Mouse (Mus musculus) intestine, embryonic 16.5 days (tissue): ENCODE measurements at regions not wholly inside any gene's neighbourhood (a gene's known extent, or its start where the extent isn't known, plus 50 kb on each side); places are given as distances from the start of the nearest gene placed in this dataset.
"Not testable (repeated sequence)": the region's sequence is repeated elsewhere in the genome, so short reads cannot be mapped to it uniquely, and the experiment has no call there.

Experiments used
- ATAC-seq: fragments of 200-750 bp; cut with Nextera tagmentation; 2 replicates; pipeline ENCODE4 v1.8.0; 2017; ENCODE audit warnings: moderate TSS enrichment, moderate library complexity
- H3K27ac ChIP-seq: fragments of 300-500 bp; sonication (generic); 2 replicates; pipeline ENCODE4 v1.5.1; 2014; ENCODE audit warnings: mild to moderate bottlenecking, low read length
- H3K27me3 ChIP-seq: fragments of 300-500 bp; sonication (generic); replicated peaks from 2 replicates; pipeline ENCODE4 v1.6.1; 2014; ENCODE audit warnings: low read length, control low read depth, mixed read lengths; ENCODE audit not compliant: control insufficient read depth, insufficient read depth
- H3K36me3 ChIP-seq: fragments of 300-500 bp; sonication (generic); 2 replicates; pipeline ENCODE4 v1.6.1; 2014; ENCODE audit warnings: low read length, control low read depth; ENCODE audit not compliant: control insufficient read depth, insufficient read depth
- H3K4me1 ChIP-seq: fragments of 300-500 bp; sonication (generic); 2 replicates; pipeline ENCODE4 v1.6.1; 2014; ENCODE audit warnings: low read length, control low read depth, mixed read lengths; ENCODE audit not compliant: control insufficient read depth, insufficient read depth
- H3K4me2 ChIP-seq: fragments of 300-500 bp; sonication (generic); 2 replicates; pipeline ENCODE4 v1.6.1; 2014; ENCODE audit warnings: low read depth, low read length, control low read depth
- H3K4me3 ChIP-seq: fragments of 300-500 bp; sonication (generic); 2 replicates; pipeline ENCODE4 v1.5.1; 2014; ENCODE audit warnings: mild to moderate bottlenecking, low read length
- H3K9ac ChIP-seq: fragments of 300-500 bp; sonication (generic); 2 replicates; pipeline ENCODE4 v1.6.1; 2014; ENCODE audit warnings: low read depth, low read length
- H3K9me3 ChIP-seq: fragments of 300-500 bp; sonication (generic); 2 replicates; pipeline ENCODE4 v1.6.1; 2016; ENCODE audit warnings: low read length, control low read depth; ENCODE audit not compliant: control insufficient read depth
- WGBS: fragments of 180-500 bp; shearing (Covaris S2); extraction: QIAGEN DNeasy Blood & Tissue Kit; methylation state at CpG from one replicate; pipeline ENCODE4 v1.1.7; 2014; 5-methylcytosine and 5-hydroxymethylcytosine counted together

DNA sequence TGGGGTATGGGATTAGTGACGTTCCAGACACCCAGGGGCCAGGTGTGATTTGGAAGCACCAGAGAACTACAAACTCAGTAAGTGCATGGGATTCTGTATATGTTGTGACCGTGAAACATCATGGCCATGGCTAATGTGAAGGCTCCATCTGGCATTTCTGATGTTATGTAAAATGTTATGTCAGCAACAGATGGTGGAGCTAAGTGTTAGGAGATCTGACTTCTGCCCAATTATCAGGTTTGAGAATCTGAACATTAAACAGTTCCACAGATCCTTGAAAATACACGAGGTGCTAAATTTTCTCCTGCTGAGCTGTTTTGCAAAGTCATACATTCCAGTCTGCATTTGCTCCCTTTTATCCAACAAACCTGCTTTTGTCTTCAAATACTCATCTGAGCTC lies 223.6 kb upstream of the Egfl6 start:
- no peak for ATAC-seq
- Histone ChIP-seq H3K36me3 (no peaks in the 10 kb centered on the region), H3K9ac (no peak overlapping the region), H3K4me3 (no peak overlapping the region), H3K4me1 (no peaks in the 10 kb centered on the region), H3K27ac (no peak overlapping the region), H3K4me2 (no peak overlapping the region), H3K9me3 (no peaks in the 10 kb centered on the region), H3K27me3 (no peaks in the 10 kb centered on the region)
- WGBS: 56% methylated on average over 3 of the region's 3 CpGs

DNA sequence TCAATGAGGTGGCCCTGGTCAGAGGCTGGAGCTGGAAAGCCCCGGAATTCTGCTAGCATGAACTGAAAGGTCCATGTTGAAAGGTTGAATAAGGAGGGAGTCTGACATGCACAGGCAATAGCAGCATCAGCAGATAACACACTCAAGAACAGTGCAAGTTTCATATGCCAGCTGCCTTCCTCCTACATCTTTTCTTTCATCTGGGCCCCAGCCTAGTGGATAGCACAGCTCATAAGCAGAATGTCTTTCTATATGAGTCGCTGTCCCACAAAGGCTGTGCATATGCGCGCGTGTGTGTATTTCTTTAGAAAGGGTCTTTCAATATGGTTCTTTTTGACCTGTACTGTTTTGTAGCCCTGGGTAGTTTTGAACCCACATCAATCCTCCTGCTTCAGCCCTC lies 222.7 kb upstream of the Egfl6 start:
- H3K27ac ChIP-seq: no peak overlapping the region
- H3K9ac ChIP-seq: no peak overlapping the region
- no peaks in the 10 kb centered on the region for H3K9me3 ChIP-seq
- WGBS: 90% methylated on average over 5 of the region's 5 CpGs
- ATAC-seq: no peak
- no peaks in the 10 kb centered on the region for H3K27me3 ChIP-seq
- H3K36me3 ChIP-seq: no peaks in the 10 kb centered on the region
- no peak overlapping the region for H3K4me2 ChIP-seq
- H3K4me3 ChIP-seq: no peak overlapping the region
- no peaks in the 10 kb centered on the region for H3K4me1 ChIP-seq

DNA sequence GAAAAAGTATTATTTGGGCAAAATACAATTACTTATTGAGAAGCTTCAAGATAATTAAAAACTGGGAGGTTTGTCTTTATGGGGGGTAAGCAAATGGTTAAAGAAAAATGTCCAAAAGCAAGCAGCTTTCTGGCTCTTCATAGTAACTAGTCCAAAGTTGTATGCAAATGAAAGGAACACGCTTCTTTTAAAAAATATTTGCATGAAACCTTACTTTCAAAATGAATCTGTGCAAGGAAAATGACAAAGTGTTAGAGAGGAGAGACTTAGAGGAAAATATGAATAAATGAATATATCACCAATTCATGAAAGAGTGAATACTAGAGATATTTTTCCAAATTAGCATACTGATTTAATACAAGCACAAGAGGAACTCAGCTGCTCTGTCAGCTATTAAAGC lies 220.4 kb upstream of the Egfl6 start:
- Histone ChIP-seq H3K4me1 (no peaks in the 10 kb centered on the region), H3K9ac (no peak overlapping the region), H3K27me3 (no peaks in the 10 kb centered on the region), H3K4me3 (no peak overlapping the region), H3K9me3 (no peaks in the 10 kb centered on the region), H3K27ac (no peak overlapping the region), H3K4me2 (no peak overlapping the region), H3K36me3 (no peaks in the 10 kb centered on the region)
- 74% methylated on average over 1 of the region's 1 CpGs for WGBS
- no peak for ATAC-seq

DNA sequence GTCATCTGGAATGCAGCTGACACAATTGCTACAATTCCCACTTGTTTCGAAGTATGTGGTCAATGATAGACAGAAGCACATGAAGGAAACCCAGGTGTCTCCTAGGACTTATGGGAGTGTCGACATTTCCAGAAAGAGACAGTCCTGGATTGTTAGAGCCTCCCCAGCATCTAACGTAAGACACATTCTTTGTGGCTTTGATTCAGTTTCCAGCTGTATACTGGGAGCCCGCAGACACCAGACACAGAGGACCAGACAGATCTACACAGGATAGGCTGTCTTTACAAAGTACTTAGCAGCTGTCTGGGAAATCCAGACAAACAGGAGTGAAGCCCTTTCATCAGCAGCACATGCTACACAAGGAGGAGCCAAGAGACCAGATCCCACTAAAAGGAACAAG lies 220.0 kb upstream of the Egfl6 start:
- Histone ChIP-seq H3K36me3 (no peaks in the 10 kb centered on the region), H3K9me3 (no peaks in the 10 kb centered on the region), H3K27ac (no peak overlapping the region), H3K9ac (no peak overlapping the region), H3K4me2 (no peak overlapping the region), H3K27me3 (no peaks in the 10 kb centered on the region), H3K4me3 (no peak overlapping the region), H3K4me1 (no peaks in the 10 kb centered on the region)
- WGBS: 61% methylated on average over 4 of the region's 4 CpGs
- 0 out of 2 replicates have a peak, but pooled peaks have one; percentile 23 for ATAC-seq

DNA sequence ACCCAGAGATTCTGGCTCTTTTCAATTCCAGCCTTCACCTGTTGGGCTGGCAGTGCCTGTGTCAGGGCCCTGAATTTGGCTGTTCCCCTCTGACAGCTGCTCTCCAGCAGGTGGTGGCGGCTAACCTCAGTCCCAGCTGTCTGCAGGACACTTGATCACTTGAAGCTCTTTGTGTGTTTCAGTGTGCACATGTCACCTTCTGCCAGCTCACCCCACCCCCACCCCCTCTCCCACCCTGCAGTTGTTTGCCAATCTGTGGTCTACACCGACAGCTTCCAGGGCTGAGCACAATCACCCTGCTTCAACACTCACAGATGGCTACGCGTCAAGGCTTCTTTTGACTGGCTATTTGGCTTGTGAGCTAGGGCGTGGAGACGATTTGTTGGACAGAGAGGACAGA lies 217.7 kb upstream of the Egfl6 start:
- no peaks in the 10 kb centered on the region for H3K4me1 ChIP-seq
- no peak overlapping the region for H3K4me3 ChIP-seq
- WGBS: 59% methylated on average over 6 of the region's 6 CpGs
- no peak overlapping the region for H3K4me2 ChIP-seq
- H3K36me3 ChIP-seq: no peaks in the 10 kb centered on the region
- no peak overlapping the region for H3K27ac ChIP-seq
- no peaks in the 10 kb centered on the region for H3K9me3 ChIP-seq
- no peaks in the 10 kb centered on the region for H3K27me3 ChIP-seq
- H3K9ac ChIP-seq: no peak overlapping the region
- no peak for ATAC-seq

DNA sequence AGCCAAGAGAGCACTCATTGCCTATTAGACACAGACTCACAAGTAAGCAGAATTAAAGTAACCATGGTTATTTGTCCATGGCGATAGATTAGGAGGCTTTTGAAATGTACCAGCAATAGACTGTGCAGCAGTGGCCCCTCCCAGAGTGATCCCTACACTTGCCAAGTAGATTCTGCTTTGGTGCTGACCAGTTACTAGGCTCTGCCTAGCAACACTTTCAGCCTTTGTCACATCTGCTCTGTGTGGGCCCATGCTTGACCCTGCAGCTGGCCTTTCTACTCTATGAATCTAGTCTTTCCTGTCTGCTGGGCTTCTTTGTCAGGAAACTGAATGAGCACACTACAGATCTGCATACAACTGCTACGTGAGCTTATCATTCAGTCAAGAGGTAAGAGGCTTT lies 215.5 kb upstream of the Egfl6 start:
- H3K27ac ChIP-seq: no peak overlapping the region
- WGBS: 76% methylated on average over 2 of the region's 2 CpGs
- no peaks in the 10 kb centered on the region for H3K36me3 ChIP-seq
- no peak overlapping the region for H3K9ac ChIP-seq
- no peak overlapping the region for H3K4me3 ChIP-seq
- H3K9me3 ChIP-seq: no peaks in the 10 kb centered on the region
- H3K4me1 ChIP-seq: no peaks in the 10 kb centered on the region
- no peak for ATAC-seq
- no peaks in the 10 kb centered on the region; the same call in 1 of the 2 replicates for H3K27me3 ChIP-seq
- H3K4me2 ChIP-seq: no peak overlapping the region

DNA sequence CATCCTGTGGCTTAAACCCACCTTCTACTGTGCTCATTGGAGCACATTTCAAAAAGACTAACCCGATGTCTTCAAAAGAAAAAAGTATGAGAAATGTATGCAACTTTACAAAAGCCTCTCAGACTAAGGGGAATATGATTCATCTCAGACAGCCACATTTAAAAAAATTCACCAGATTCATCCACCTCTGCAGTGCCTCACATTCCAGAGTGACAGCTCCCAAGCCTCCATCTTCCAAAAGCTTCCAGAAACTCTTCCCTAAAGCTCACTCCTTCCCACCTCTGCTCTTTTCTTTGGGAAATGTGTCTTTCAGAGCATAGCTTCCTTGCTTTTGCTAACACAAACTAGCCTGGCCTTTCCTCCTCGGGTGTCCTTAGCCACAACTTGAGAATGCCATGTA lies 210.1 kb upstream of the Egfl6 start:
- no peaks in the 10 kb centered on the region for H3K9me3 ChIP-seq
- no peak overlapping the region for H3K9ac ChIP-seq
- H3K4me1 ChIP-seq: no peaks in the 10 kb centered on the region
- 59% methylated on average over 2 of the region's 2 CpGs for WGBS
- no peak for ATAC-seq
- H3K27ac ChIP-seq: no peak overlapping the region
- H3K4me3 ChIP-seq: no peak overlapping the region
- no peaks in the 10 kb centered on the region; the same call in 1 of the 2 replicates for H3K27me3 ChIP-seq
- H3K36me3 ChIP-seq: no peaks in the 10 kb centered on the region
- H3K4me2 ChIP-seq: no peak overlapping the region

DNA sequence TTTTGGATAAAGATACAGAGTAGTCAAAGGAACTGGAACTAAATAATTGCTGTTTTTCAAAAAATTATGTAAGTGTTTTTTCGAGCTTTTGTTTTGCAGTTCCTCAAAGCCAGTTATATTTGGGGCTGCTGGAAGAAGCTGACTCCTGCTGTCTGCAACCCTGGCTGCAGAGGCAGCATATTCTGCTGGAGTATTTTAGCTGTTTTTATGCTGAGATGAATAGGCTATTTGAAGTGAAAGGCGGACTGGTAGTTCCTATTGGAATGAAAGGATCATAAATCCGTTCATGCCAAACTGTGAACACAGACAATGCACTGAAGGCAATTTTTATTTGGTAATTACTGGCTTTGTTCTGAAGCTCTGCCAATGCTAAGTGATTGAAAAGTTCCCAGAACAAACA lies 203.5 kb upstream of the Egfl6 start:
- no peak overlapping the region for H3K9ac ChIP-seq
- no peak overlapping the region for H3K4me2 ChIP-seq
- H3K27me3 ChIP-seq: no peaks in the 10 kb centered on the region
- no peaks in the 10 kb centered on the region for H3K9me3 ChIP-seq
- ATAC-seq: no peak
- no peak overlapping the region for H3K27ac ChIP-seq
- no peaks in the 10 kb centered on the region for H3K36me3 ChIP-seq
- no peak overlapping the region for H3K4me3 ChIP-seq
- no peaks in the 10 kb centered on the region for H3K4me1 ChIP-seq
- WGBS: 59% methylated on average over 3 of the region's 3 CpGs

DNA sequence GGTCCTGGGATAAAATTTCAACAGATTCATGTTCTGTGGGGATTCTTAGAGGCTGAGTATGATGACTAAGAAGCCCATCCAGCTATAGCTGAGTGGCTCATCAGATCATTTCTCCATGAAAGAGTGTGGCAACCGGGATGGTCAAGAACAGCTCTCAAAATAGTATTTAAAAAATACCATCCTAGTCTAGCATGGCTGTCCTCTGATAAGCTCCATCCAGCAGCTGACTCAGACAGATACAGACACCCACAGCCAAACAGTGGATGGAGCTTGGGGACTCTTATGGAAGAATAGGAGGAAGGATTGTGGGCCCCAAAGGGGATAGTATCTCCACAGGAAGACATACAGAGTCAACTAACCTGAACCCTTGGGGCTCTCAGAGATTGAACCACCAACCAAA lies 201.6 kb upstream of the Egfl6 start:
- H3K27ac ChIP-seq, H3K4me2 ChIP-seq, H3K9ac ChIP-seq, H3K27me3 ChIP-seq, H3K4me3 ChIP-seq, ATAC-seq, H3K4me1 ChIP-seq, H3K36me3 ChIP-seq, H3K9me3 ChIP-seq: not testable (repeated sequence)
- 96% methylated on average over 1 of the region's 1 CpGs for WGBS

DNA sequence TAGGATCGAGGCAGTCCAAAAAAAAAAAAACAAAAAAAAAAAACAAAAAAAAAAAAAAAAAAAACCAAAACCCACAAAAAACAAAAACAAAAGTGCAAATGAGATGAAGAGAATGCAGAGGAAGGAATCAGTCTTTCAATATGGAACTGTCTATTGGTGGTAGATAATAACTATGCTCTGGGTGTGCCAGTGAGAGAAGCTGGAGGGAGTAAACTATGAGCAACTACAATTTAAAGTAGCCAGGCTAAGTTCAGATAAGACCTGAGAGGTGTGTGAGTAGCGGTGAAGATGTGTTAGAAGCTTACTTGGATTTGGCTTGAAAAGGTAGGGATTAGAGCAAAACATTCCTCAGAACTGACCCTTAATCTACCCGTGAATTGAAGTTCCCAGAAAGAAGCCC lies 200.1 kb upstream of the Egfl6 start:
- no peak overlapping the region for H3K27ac ChIP-seq
- no peak overlapping the region for H3K4me3 ChIP-seq
- H3K9ac ChIP-seq: no peak overlapping the region
- no peak for ATAC-seq
- WGBS: 79% methylated on average over 3 of the region's 3 CpGs
- H3K4me1 ChIP-seq: no peaks in the 10 kb centered on the region
- H3K4me2 ChIP-seq: no peak overlapping the region
- no peaks in the 10 kb centered on the region for H3K27me3 ChIP-seq
- H3K36me3 ChIP-seq: no peaks in the 10 kb centered on the region
- no peaks in the 10 kb centered on the region for H3K9me3 ChIP-seq
